Mouse (Mus musculus) ES-E14 (cell line): ENCODE measurements around the gene Tmem255a. TPM values are rescaled to one million over a fixed set of nuclear protein-coding genes. Genes with fewer than 3 reads are reported as not detected.

Source experiments
- DNase-seq: peaks from one replicate; pipeline ENCODE4 v3.0.0-alpha.2; 2013; ENCODE audit warnings: low read depth, low spot score
- H3K27ac ChIP-seq: 2 replicates; pipeline ENCODE4 v1.5.1; 2012; ENCODE audit warnings: low read depth, mild to moderate bottlenecking, low read length, moderate library complexity, mixed read lengths; ENCODE audit not compliant: poor library complexity, insufficient read depth, severe bottlenecking
- H3K36me3 ChIP-seq: 2 replicates; pipeline ENCODE4 v1.6.1; 2012; ENCODE audit warnings: mild to moderate bottlenecking, low read length, moderate library complexity, mixed read lengths; ENCODE audit not compliant: control insufficient read depth, poor library complexity, insufficient read depth, severe bottlenecking
- H3K4me1 ChIP-seq, 2 experiments: fragments of 150-350 bp in 1 of 2; sonication (generic) in 1 of 2; 2 replicates each; pipeline ENCODE4 v1.6.1; 2012; ENCODE audit warnings: low read length in 2 of 2, mild to moderate bottlenecking in 1 of 2, mixed read lengths in 1 of 2; ENCODE audit not compliant: control insufficient read depth in 2 of 2, insufficient read depth in 2 of 2, poor library complexity in 1 of 2
- H3K4me3 ChIP-seq, 2 experiments: fragments of 150-350 bp in 1 of 2; sonication (generic) in 1 of 2; 2 replicates each; pipeline ENCODE4 v1.5.1; 2012; ENCODE audit warnings: low read length in 2 of 2, low read depth in 1 of 2, mild to moderate bottlenecking in 1 of 2, mixed read lengths in 1 of 2; ENCODE audit not compliant: insufficient read depth in 1 of 2, poor library complexity in 1 of 2, severe bottlenecking in 1 of 2
- H3K9ac ChIP-seq: 2 replicates; pipeline ENCODE4 v1.6.1; 2012; ENCODE audit warnings: low read depth, mild to moderate bottlenecking, low read length, mixed read lengths; ENCODE audit not compliant: poor library complexity, insufficient read depth, severe bottlenecking
- H3K9me3 ChIP-seq: fragments of 150-350 bp; sonication (generic); 2 replicates; pipeline ENCODE4 v1.6.1; 2012; ENCODE audit warnings: low read depth, mild to moderate bottlenecking, low read length; ENCODE audit not compliant: control insufficient read depth, insufficient read depth
- CHD2 ChIP-seq: IDR thresholded peaks from 2 replicates; pipeline ENCODE4 v1.6.1; 2014; ENCODE audit warnings: mild to moderate bottlenecking, low read depth, low read length, inconsistent platforms
- HCFC1 ChIP-seq: IDR thresholded peaks from 2 replicates; pipeline ENCODE4 v1.6.1; 2012; ENCODE audit warnings: low read length, inconsistent platforms, borderline replicate concordance; ENCODE audit not compliant: insufficient read depth
- MAFK ChIP-seq: IDR thresholded peaks from 2 replicates; pipeline ENCODE4 v1.6.1; 2014; ENCODE audit warnings: mild to moderate bottlenecking, low read depth, low read length, inconsistent platforms; ENCODE audit not compliant: insufficient read depth
- ZC3H11A ChIP-seq: IDR thresholded peaks from 2 replicates; pipeline ENCODE4 v1.6.1; 2012; ENCODE audit warnings: low read depth, mild to moderate bottlenecking, inconsistent platforms, low read length, borderline replicate concordance
- ZNF384 ChIP-seq: IDR thresholded peaks from 2 replicates; pipeline ENCODE4 v1.6.1; 2012; ENCODE audit warnings: low read depth, low read length, inconsistent platforms
- in situ Hi-C, 2 experiments: fragments of 600-800 bp; cut with MboI; formaldehyde crosslinking; loops; one replicate each; pipeline ENCODE4 v1.15.1; 2025; ENCODE audit warnings: low sequenced_read_pairs in 2 of 2, inconsistent platforms in 1 of 2; ENCODE audit not compliant: unreplicated experiment in 2 of 2
- total RNA-seq: library from RNA; depleted of rRNA; stranded (reverse); fragments of 300-350 nt; gene quantifications from 2 replicates; pipeline ENCODE4 v1.2.3, GENCODE M21; 2012; rRNA removed

Tmem255a gene
- total RNA-seq: 0.21 and 0.22 TPM in 2 replicates

GRCm38 (mm10) chrX:38251851-38252571, at the start of gene Tmem255a:
Tmem255a (minus strand) TSS chrX:38252439.
- no peaks in the 10 kb centered on the region for H3K9me3 ChIP-seq
- H3K4me3 ChIP-seq: peak within 1 kb of the TSS in 1 of 2 experiments; percentile 23; a peak in 2 of 4 replicates
- DNase-seq: no peak
- H3K9ac ChIP-seq: no peak within 1 kb of the TSS
- H3K36me3 ChIP-seq: no peaks in the 10 kb centered on the region
- H3K27ac ChIP-seq: no peak within 1 kb of the TSS
- no peak for TF ChIP-seq ZNF384
- TF ChIP-seq MAFK: no peak
- no peak for TF ChIP-seq CHD2
- TF ChIP-seq ZC3H11A: no peak
- TF ChIP-seq HCFC1: no peak
- 0 out of 4 replicates have a peak, but pooled peaks cover 0 to 2% of the 10 kb centered on the region in 2 experiments for H3K4me1 ChIP-seq
- in situ Hi-C loops: no loop called here

DNA sequence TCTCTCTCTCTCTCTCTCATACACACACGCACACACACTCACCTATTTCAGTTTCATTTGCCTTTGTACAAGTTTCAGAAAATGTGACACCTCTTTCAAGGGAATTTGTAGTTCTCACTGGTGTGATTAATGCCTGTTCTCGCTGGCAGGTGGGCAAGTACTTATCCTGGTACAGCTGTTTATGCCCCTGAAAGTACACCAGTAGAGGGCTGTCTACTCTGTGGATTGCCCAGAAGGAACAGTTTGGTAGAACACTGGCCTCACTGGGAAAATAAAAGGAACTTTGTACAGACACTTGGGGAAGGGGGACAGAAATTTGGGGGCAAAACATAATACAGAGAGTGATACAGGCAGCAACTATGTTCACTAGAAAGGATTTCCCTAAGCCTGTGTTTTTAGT, 7.4 kb upstream of the Tmem255a start:
- Histone ChIP-seq H3K36me3 (no peaks in the 10 kb centered on the region), H3K27ac (no peak overlapping the region), H3K9me3 (no peaks in the 10 kb centered on the region), H3K4me3 (no peak overlapping the region), H3K4me1 (no peaks in the 10 kb centered on the region), H3K9ac (no peak overlapping the region)
- TF ChIP-seq ZNF384 (no peak), MAFK (no peak), HCFC1 (no peak), ZC3H11A (no peak)
- no peak for DNase-seq
- in situ Hi-C loops: no loop called here

DNA sequence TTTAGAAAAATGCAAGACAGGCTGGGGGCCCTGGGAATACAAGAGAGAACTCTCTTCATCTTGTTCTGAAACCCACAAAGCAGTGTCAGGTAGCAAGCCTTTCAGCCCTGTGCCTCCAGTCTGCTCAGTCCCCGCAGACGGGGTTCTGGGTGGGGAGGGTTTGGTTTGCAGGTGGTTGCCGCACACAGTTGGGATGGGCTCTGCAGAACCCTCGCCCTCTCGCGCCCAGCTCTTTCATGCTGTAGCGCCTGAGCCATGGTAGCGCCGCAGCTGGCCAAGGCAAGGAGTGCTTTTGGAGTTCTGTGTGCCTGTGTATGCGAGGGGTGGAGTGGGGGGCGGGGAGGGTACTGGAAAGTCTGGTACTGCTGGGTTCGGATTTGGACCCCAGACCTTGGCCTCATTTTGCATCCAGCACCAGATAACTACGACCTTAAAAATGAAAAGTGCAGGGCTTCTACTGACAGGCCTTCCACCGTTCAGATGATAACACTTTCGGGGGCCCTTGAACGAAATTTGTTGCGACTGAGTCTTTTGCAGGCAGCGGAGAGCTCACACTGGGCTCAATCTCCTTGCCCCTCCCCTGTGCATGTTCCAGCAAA, 1.8 kb downstream of the Tmem255a start:
- in situ Hi-C loops: no loop called here
- H3K9me3 ChIP-seq: no peaks in the 10 kb centered on the region
- TF ChIP-seq ZC3H11A (no peak), MAFK (no peak)
- DNase-seq: no peak
- no peak overlapping the region for H3K4me3 ChIP-seq
- H3K9ac ChIP-seq: no peak overlapping the region
- no peak overlapping the region for H3K27ac ChIP-seq
- H3K36me3 ChIP-seq: no peaks in the 10 kb centered on the region
- 0 out of 4 replicates have a peak, but pooled peaks cover 0 to 2% of the 10 kb centered on the region in 2 experiments for H3K4me1 ChIP-seq

- H3K27ac ChIP-seq: no peak overlapping the region
- in situ Hi-C loops: no loop called here
- no peak overlapping the region for H3K9ac ChIP-seq
- DNase-seq: no peak
- 0 out of 4 replicates have a peak, but pooled peaks cover 0 to 2% of the 10 kb centered on the region in 2 experiments for H3K4me1 ChIP-seq
- no peak for TF ChIP-seq CHD2
- TF ChIP-seq ZC3H11A: peak; percentile 32; the same call in 1 of the 2 replicates
- H3K4me3 ChIP-seq: peak overlapping the region in 1 of 2 experiments; percentile 33; a peak in 1 of 4 replicates
- H3K9me3 ChIP-seq: no peaks in the 10 kb centered on the region
- no peaks in the 10 kb centered on the region for H3K36me3 ChIP-seq
Measured at GRCm38 (mm10) chrX:38249640-38250351, 2.4 kb downstream of the Tmem255a start.
